Mouse (Mus musculus): ENCODE results near the gene Tnnc1. TPM values are rescaled to one million over a fixed set of nuclear protein-coding genes. Genes with fewer than 3 reads are reported as not detected.

Tnnc1 gene
- polyA plus RNA-seq, 1 experiment = 0.62 TPM

GRCm38 (mm10) chr14:31182786-31183290 lies 25.3 kb upstream of the Tnnc1 start:
- no peaks in the 10 kb centered on the region for H3K27me3 ChIP-seq (ENCODE audit: control insufficient read depth, insufficient read depth, low read length)
- peak overlapping the region; percentile 52; the same call in 1 of the 2 replicates for H3K27ac ChIP-seq (ENCODE audit: insufficient read depth, low read length)
- 87% methylated on average over 2 of the region's 2 CpGs for WGBS
- peaks cover 3% of the 10 kb centered on the region; the same call in 1 of the 2 replicates for H3K4me1 ChIP-seq (ENCODE audit: control insufficient read depth, insufficient read depth, insufficient read length)
- no peak for TF ChIP-seq POLR2A (IDR thresholded peaks at IDR 0.05; ENCODE audit: low read depth, low read length)
- no peak for TF ChIP-seq CTCF (IDR thresholded peaks at IDR 0.05; ENCODE audit: extremely low read depth, insufficient read depth, insufficient read length, insufficient replicate concordance)
- H3K4me3 ChIP-seq (ENCODE audit: extremely low read depth, insufficient read depth, insufficient read length) = no peak overlapping the region
- DNase-seq (ENCODE audit: low read depth in 1 of 2, low spot score in 2 of 2) = no peak
- H3K36me3 ChIP-seq (ENCODE audit: control insufficient read depth, insufficient read depth, low read length) = peaks cover 63% of the 10 kb centered on the region

GRCm38 (mm10) chr14:31183541-31183940 lies 24.6 kb upstream of the Tnnc1 start:
- DNase-seq (ENCODE audit: low read depth in 1 of 2, low spot score in 2 of 2) = no peak
- H3K4me1 ChIP-seq (ENCODE audit: control insufficient read depth, insufficient read depth, insufficient read length) = peaks cover 3% of the 10 kb centered on the region; the same call in 1 of the 2 replicates
- 60% methylated on average over 5 of the region's 5 CpGs for WGBS
- peaks cover 65% of the 10 kb centered on the region for H3K36me3 ChIP-seq (ENCODE audit: control insufficient read depth, insufficient read depth, low read length)
- H3K27ac ChIP-seq (ENCODE audit: insufficient read depth, low read length) = peak overlapping the region; percentile 52
- TF ChIP-seq POLR2A (IDR thresholded peaks at IDR 0.05; ENCODE audit: low read depth, low read length) (no peak), CTCF (IDR thresholded peaks at IDR 0.05; ENCODE audit: extremely low read depth, insufficient read depth, insufficient read length, insufficient replicate concordance) (no peak)
- H3K27me3 ChIP-seq (ENCODE audit: control insufficient read depth, insufficient read depth, low read length) = no peaks in the 10 kb centered on the region
- no peak overlapping the region for H3K4me3 ChIP-seq (ENCODE audit: extremely low read depth, insufficient read depth, insufficient read length)

GRCm38 (mm10) chr14:31184195-31184594 lies 23.9 kb upstream of the Tnnc1 start:
- H3K27me3 ChIP-seq (ENCODE audit: control insufficient read depth, insufficient read depth, low read length) = no peaks in the 10 kb centered on the region
- peak overlapping the region; percentile 26; the same call in 1 of the 2 replicates for H3K27ac ChIP-seq (ENCODE audit: insufficient read depth, low read length)
- peaks cover 67% of the 10 kb centered on the region for H3K36me3 ChIP-seq (ENCODE audit: control insufficient read depth, insufficient read depth, low read length)
- peaks cover 3% of the 10 kb centered on the region; the same call in 1 of the 2 replicates for H3K4me1 ChIP-seq (ENCODE audit: control insufficient read depth, insufficient read depth, insufficient read length)
- TF ChIP-seq POLR2A (IDR thresholded peaks at IDR 0.05; ENCODE audit: low read depth, low read length) (no peak), CTCF (IDR thresholded peaks at IDR 0.05; ENCODE audit: extremely low read depth, insufficient read depth, insufficient read length, insufficient replicate concordance) (no peak)
- 94% methylated on average over 12 of the region's 12 CpGs for WGBS
- no peak for DNase-seq (ENCODE audit: low read depth in 1 of 2, low spot score in 2 of 2)
- no peak overlapping the region for H3K4me3 ChIP-seq (ENCODE audit: extremely low read depth, insufficient read depth, insufficient read length)

- H3K4me3 ChIP-seq (ENCODE audit: extremely low read depth, insufficient read depth, insufficient read length) = no peak overlapping the region
- 84% methylated on average over 4 of the region's 4 CpGs for WGBS
- TF ChIP-seq CTCF (IDR thresholded peaks at IDR 0.05; ENCODE audit: extremely low read depth, insufficient read depth, insufficient read length, insufficient replicate concordance) = no peak
- no peak for TF ChIP-seq POLR2A (IDR thresholded peaks at IDR 0.05; ENCODE audit: low read depth, low read length)
- H3K27me3 ChIP-seq (ENCODE audit: control insufficient read depth, insufficient read depth, low read length) = no peaks in the 10 kb centered on the region
- no peak for DNase-seq (ENCODE audit: low read depth in 1 of 2, low spot score in 2 of 2)
- peaks cover 64% of the 10 kb centered on the region for H3K36me3 ChIP-seq (ENCODE audit: control insufficient read depth, insufficient read depth, low read length)
- H3K27ac ChIP-seq (ENCODE audit: insufficient read depth, low read length) = no peak overlapping the region
- peaks cover 3% of the 10 kb centered on the region; the same call in 1 of the 2 replicates for H3K4me1 ChIP-seq (ENCODE audit: control insufficient read depth, insufficient read depth, insufficient read length)
Measured at GRCm38 (mm10) chr14:31186656-31187055, 21.5 kb upstream of the Tnnc1 start.

GRCm38 (mm10) chr14:31188771-31189181 lies 19.3 kb upstream of the Tnnc1 start:
- 84% methylated on average over 6 of the region's 6 CpGs for WGBS
- Histone ChIP-seq H3K4me3 (ENCODE audit: extremely low read depth, insufficient read depth, insufficient read length) (no peak overlapping the region), H3K36me3 (ENCODE audit: control insufficient read depth, insufficient read depth, low read length) (peaks cover 50% of the 10 kb centered on the region), H3K27me3 (ENCODE audit: control insufficient read depth, insufficient read depth, low read length) (no peaks in the 10 kb centered on the region), H3K4me1 (ENCODE audit: control insufficient read depth, insufficient read depth, insufficient read length) (no peaks in the 10 kb centered on the region), H3K27ac (ENCODE audit: insufficient read depth, low read length) (no peak overlapping the region)
- no peak for DNase-seq (ENCODE audit: low read depth in 1 of 2, low spot score in 2 of 2)
- no peak for TF ChIP-seq CTCF (IDR thresholded peaks at IDR 0.05; ENCODE audit: extremely low read depth, insufficient read depth, insufficient read length, insufficient replicate concordance)
- TF ChIP-seq POLR2A (IDR thresholded peaks at IDR 0.05; ENCODE audit: low read depth, low read length) = no peak

GRCm38 (mm10) chr14:31189348-31189747 lies 18.8 kb upstream of the Tnnc1 start:
- peaks cover 45% of the 10 kb centered on the region for H3K36me3 ChIP-seq (ENCODE audit: control insufficient read depth, insufficient read depth, low read length)
- DNase-seq (ENCODE audit: low read depth in 1 of 2, low spot score in 2 of 2) = no peak
- TF ChIP-seq POLR2A (IDR thresholded peaks at IDR 0.05; ENCODE audit: low read depth, low read length) (no peak), CTCF (IDR thresholded peaks at IDR 0.05; ENCODE audit: extremely low read depth, insufficient read depth, insufficient read length, insufficient replicate concordance) (no peak)
- WGBS = 88% methylated on average over 3 of the region's 3 CpGs
- no peaks in the 10 kb centered on the region for H3K27me3 ChIP-seq (ENCODE audit: control insufficient read depth, insufficient read depth, low read length)
- H3K27ac ChIP-seq (ENCODE audit: insufficient read depth, low read length) = no peak overlapping the region
- no peak overlapping the region for H3K4me3 ChIP-seq (ENCODE audit: extremely low read depth, insufficient read depth, insufficient read length)
- H3K4me1 ChIP-seq (ENCODE audit: control insufficient read depth, insufficient read depth, insufficient read length) = no peaks in the 10 kb centered on the region

- Histone ChIP-seq H3K36me3 (ENCODE audit: control insufficient read depth, insufficient read depth, low read length) (peaks cover 26% of the 10 kb centered on the region), H3K4me1 (ENCODE audit: control insufficient read depth, insufficient read depth, insufficient read length) (peaks cover 3% of the 10 kb centered on the region; the same call in 1 of the 2 replicates), H3K4me3 (ENCODE audit: extremely low read depth, insufficient read depth, insufficient read length) (no peak overlapping the region), H3K27me3 (ENCODE audit: control insufficient read depth, insufficient read depth, low read length) (no peaks in the 10 kb centered on the region), H3K27ac (ENCODE audit: insufficient read depth, low read length) (no peak overlapping the region)
- 76% methylated on average over 2 of the region's 2 CpGs for WGBS
- DNase-seq (ENCODE audit: low read depth in 1 of 2, low spot score in 2 of 2) = no peak
- TF ChIP-seq POLR2A (IDR thresholded peaks at IDR 0.05; ENCODE audit: low read depth, low read length) = no peak
Measured at GRCm38 (mm10) chr14:31191936-31192335, 16.2 kb upstream of the Tnnc1 start.

Data from spleen, adult 2 months (tissue).